Mouse (Mus musculus) central nervous system, embryonic 18 days (tissue): Measurements from ENCODE around the gene Cd200r2. TPM values are rescaled to one million over a fixed set of nuclear protein-coding genes. Genes with fewer than 3 reads are reported as not detected.

Source experiments
- polyA plus RNA-seq: library from polyadenylated mRNA; depleted of rRNA; stranded (reverse); fragments of >200 nt; gene quantifications from 2 replicates; pipeline ENCODE4 v1.2.3, GENCODE M21; 2012; rRNA removed

Gene Cd200r2
- not detected in 2 replicates for polyA plus RNA-seq

GRCm38 (mm10) chr16:44866797-44867196 lies at the start of gene Cd200r2:
Gene Cd200r2, plus strand, starts transcription at chr16:44867097.

DNA sequence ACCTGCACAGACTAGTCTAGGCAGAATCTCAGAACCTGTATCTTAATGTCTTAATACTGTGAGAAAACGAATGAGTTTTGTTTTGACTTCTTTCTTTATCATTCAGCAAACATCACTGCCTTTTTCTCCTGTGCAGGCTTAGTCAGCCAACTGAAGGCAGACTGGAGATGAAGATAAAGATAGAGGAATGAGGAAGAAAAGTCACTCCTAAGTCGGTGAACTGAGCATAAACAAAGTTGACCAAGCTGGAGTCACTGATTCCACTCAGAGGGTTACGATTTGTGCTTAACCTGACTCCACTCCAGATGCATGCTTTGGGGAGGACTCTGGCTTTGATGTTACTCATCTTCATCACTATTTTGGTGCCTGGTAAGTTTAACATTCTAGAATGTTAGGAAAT lies 76.6 kb downstream of the Cd200r2 start, which contains the start of gene Cd200r3:
Gene Cd200r3, plus strand, starts transcription at position 211 of the 400 bp plus-strand sequence.

Other genes with a start within 250 kb of the Cd200r2 start
- gene Nepro, start 142.8 kb upstream of the Cd200r2 start, polyA plus RNA-seq: 4.3 and 4.4 TPM in 2 replicates
- 18.6 and 20.3 TPM in 2 replicates for gene Gtpbp8, start 120.7 kb upstream of the Cd200r2 start, polyA plus RNA-seq
- 0.20 and 0.31 TPM in 2 replicates for gene Cd200r1, start 101.4 kb upstream of the Cd200r2 start, polyA plus RNA-seq
- 0.11 and 0.13 TPM in 2 replicates for gene Cd200r4, start 55.4 kb upstream of the Cd200r2 start, polyA plus RNA-seq
- 0.07 TPM in 1 of 2 replicates, not detected in the other for gene Cd200r3, start 76.6 kb downstream of the Cd200r2 start, polyA plus RNA-seq
- 11.0 and 11.5 TPM in 2 replicates for gene Ccdc80, start 226.3 kb downstream of the Cd200r2 start, polyA plus RNA-seq